Mouse (Mus musculus) ovary, postnatal 14 days (tissue): ENCODE measurements around the gene Haus5.

Source experiments
- DNase-seq: peaks from one replicate; pipeline ENCODE4 v3.0.0; 2022; ENCODE audit warnings: low spot score

The Haus5 gene

DNA sequence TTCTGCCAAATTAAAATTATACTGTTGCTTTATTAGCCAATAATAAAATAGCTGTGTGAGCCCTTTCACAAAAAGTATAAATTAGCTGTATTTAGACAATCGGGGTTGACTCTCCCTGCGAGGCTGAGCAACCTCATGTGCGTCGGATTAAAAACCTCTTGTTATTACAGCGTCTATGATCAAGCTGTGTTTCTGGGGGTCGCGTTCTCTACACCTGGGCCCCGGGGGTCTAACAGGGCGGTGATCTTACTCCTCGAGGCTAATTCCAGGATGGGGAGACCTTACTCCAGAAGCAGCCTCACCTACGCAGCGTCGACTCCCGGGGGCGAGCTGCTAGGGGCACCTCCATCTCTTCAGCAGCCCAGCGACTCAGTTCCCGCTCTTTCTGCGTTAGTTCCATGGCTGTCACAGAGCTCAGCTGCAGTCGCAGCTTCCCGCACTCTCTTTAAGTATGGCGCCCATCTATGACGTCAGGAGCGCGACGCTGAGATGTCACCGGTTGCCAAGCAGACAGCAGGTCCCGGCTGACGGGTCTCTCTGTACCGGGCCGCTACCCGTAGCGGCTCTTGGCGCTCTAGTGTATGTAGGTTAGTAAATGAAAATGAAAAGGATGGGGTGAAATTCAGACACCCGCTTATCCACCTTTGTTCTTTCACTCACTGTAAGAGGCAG is at the start of gene Haus5:
Haus5 (minus strand) TSS at position 466 of the 672 bp plus-strand sequence.
- peak; percentile 89 for DNase-seq

GRCm38 (mm10) chr7:30711942-30712341 is 47.1 kb upstream of the Haus5 start, which contains the start of gene Atp4a:
Gene Atp4a (plus strand): TSS chr7:30712209.
- no peak for DNase-seq

DNA sequence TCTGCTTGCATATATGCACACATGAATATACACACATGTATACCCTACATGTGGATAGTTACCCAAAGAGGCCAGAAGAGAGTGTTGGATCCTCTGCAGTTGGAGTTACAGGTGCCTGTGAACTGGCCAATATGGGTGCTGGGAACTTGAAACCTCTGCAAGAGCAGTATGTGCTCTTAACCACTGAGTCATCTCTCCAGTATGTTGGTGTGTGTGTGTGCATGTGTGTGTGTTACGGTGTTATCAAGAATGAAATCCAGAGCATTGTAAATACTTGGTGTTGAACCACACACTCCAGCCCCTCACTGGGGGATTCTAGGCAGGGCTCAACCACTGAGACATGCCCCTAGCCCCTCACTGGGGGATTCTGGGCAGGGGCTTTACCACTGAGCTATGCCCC is 42.6 kb upstream of the Haus5 start:
- no peak for DNase-seq

DNA sequence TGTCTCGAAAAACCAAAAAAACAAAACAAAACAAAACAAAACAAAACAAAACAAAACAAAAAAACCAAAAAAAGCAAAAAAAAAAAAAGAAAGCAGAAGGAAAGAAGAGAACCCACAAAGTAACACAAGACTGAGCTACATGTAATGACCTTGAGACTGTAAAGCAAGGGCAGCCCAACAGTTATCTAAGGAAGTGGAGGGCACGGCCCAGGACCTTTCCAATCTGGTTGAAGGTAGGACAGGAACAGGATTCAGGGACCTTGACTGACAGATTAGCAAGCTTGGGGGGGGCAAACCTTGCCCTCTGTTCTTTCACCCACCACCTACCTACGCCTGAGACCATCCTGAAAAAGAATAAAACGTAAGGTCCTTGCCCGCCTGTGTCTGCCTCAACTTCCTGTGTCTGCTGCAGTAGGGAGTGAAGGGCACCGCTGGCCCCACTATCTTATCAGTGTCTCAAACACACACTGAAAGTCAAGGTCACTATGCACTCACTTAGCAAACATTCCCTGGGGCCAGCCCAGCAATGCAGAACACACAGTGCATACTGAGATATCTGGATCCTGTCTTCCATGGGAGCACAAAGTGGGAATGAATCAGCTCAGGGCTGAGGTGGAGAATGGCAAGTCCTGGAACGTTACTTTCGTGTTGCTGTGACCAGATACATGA is 41.6 kb upstream of the Haus5 start:
- DNase-seq: no peak

DNA sequence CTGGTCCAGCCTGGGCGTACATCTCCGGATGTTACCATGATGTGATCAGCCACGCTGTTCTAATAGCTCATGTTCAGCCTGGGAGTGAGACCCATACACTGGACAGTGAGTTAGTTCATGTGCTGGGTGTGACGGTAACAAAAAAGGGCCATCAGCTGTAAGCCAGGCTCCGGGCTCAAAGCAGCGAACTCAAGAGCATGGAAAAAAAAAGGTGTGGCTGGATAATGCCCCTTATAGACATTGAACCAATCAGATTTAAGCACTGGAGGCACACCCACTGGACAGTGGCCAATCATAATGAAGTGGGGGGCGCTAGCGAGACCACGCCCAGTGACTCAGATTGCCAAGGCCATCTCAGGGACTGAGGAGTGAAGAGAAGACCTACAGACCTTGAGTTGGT is 33.8 kb upstream of the Haus5 start, which contains the start of gene 2200002J24Rik:
2200002J24Rik (plus strand) TSS at position 338 of the 400 bp plus-strand sequence.
- DNase-seq: peak; percentile 24

- DNase-seq: no peak
Measured at GRCm38 (mm10) chr7:30698101-30698500, 33.3 kb upstream of the Haus5 start.

DNA sequence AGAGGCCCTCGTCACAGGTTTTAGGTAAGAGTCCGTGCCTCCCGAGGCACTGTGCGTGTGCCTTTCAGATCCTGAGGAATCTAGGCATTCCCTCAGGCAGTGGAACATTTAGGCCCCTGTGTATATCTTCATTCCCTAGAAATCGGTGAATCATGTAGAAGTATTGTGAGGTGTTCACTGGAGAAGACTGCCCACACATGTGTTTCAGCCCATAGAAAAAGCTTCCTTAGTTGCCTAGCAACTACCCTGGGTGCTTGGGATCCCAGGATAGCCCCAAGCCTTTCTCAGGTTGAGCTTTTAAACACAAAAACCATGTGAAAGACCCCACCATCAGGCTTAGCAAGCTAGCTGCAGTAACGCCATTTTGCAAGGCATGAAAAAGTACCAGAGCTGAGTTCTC is 23.5 kb upstream of the Haus5 start:
- no peak for DNase-seq

- DNase-seq: no peak
Measured at GRCm38 (mm10) chr7:30683425-30683824, 18.6 kb upstream of the Haus5 start.

GRCm38 (mm10) chr7:30681897-30682296 is 17.1 kb upstream of the Haus5 start:
- no peak for DNase-seq

DNA sequence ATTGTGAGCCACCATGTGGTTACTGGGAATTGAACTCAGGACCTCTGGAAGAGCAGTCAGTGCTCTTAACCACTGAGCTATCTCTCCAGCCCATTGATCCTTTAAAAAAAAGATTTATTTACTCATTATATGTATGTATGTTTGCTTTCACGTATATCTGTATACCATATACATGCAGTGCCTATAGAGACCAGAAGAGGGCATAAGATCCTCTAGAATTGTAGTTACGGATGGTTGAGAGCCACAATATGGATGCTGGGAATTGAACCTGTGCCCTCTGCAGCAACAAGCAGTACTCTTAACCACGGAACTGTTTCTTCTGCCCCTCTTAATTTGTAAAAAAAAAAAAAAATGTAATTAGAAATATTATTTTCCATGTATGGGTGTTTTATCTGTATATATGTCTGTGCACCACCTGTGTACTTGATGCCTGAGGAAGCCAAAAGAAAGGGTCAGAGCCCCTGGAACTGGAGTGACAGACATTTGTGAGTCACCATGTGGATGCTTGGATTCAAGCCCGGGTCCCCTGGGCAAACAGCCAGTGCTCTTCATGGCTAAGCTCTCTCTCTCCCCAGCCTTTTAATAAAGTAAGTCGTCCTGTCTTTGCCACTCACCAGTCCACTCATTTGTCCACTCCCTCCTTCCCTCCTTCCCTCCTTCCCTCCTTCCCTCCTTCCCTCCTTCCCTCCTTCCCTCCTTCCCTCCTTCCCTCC is 13.6 kb upstream of the Haus5 start:
- DNase-seq: no peak

GRCm38 (mm10) chr7:30671480-30671879 is 6.7 kb upstream of the Haus5 start, which contains the start of gene Pmis2:
Gene Pmis2 (minus strand): TSS chr7:30671605.
- DNase-seq: no peak

DNA sequence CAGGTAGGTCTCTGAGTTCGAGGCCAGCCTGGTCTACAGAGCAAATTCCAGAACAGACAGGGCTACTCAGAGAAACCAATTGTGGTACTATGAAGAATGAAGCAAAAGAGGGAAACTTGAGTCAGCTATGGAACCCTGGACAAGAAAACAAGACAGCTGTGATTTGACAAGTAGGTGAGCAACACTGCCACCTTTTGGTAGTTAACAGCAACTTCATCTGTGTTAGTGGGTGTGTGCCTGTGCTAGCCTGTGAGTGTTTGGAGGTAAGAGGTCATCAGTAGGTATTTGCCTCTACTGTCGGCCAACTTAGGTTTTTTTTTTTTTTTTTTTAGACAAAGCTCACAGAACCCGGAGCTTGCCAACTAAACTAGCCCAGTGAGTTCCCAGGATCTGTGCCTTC is 4.4 kb upstream of the Haus5 start:
- DNase-seq: no peak

- DNase-seq: no peak
Measured at GRCm38 (mm10) chr7:30665321-30665720, 527 bp upstream of the Haus5 start.

GRCm38 (mm10) chr7:30649591-30650540 is 14.9 kb downstream of the Haus5 start, which contains the start of gene Rbm42:
Gene Rbm42 (minus strand): TSS chr7:30650317.
- peak; percentile 94 for DNase-seq

- no peak for DNase-seq
Measured at GRCm38 (mm10) chr7:30639083-30639482, 25.7 kb downstream of the Haus5 start.

- DNase-seq: no peak
Measured at GRCm38 (mm10) chr7:30636395-30636794, 28.4 kb downstream of the Haus5 start.

DNA sequence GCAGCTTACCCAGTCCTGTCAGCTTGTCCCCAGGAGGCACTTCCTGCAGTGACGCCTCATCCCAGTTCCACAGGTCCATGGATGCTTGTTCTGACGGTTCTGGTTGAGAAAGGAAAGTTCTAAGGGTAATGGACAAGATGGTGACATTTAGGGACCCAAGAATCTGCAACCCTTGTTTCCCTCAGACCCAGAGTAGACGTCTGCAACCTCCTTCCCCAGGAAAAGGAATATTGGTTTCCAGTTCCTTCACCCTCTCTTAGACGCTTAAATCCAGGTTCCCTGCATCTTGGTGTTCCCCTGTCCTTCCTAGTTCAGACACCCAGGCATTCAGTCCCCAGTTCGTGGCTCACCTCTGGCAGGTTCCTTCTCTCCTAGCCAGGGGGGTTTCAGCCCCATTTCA is 29.0 kb downstream of the Haus5 start, which contains the start of gene Etv2:
Etv2 (minus strand) TSS at position 101 of the 400 bp plus-strand sequence.
- DNase-seq: no peak

DNA sequence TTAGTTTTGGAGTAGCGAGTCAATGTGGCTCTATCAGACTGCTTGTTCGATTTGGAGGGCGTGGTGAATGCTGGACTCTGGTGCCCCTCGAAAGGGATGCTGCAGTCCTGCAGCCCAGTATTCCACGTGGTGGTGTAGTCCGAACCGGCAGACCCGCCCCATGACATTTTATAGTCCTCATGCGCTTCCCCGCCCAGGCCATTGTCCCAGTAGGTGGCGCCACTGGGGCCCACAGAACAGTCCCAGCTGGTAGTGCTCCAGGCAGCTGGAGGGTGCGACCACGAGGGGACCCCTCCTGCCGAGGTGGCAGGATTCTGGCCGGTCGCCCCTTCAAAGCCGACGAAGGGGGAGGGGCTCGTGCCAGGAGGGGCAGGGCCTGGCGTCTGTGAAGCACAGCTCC is 30.2 kb downstream of the Haus5 start:
- DNase-seq: peak; percentile 31

DNA sequence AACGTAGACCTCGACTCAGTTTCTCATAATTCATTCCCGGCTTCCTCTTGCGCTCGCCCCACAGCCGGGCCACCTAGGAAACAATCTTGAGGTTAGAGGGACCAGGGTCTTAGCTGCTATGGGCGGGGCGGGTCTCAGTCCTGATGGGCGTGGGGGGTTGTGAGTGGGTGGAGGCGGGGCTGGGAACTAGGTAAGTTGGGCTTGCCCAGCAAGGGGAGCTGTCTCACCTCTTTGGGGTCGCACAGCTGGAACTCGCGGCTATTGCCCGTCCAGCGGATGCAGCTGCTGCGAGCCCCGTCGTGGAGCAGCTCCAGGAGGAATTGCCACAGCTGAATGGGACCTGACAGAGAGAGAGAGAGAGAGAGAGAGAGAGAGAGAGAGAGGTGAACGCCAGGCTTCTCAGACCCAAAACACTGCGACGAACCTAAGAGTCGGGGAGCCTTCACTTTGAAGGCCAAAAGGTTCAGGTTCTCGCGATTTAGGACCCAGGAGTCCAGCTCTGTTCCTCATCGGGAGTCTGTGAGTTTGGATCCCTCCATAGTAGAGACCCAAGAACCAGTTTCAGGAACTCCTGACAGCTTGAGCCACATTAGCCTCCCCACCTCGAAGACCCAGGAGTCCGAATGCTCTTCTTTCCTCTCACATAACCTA is 30.9 kb downstream of the Haus5 start:
- no peak for DNase-seq

DNA sequence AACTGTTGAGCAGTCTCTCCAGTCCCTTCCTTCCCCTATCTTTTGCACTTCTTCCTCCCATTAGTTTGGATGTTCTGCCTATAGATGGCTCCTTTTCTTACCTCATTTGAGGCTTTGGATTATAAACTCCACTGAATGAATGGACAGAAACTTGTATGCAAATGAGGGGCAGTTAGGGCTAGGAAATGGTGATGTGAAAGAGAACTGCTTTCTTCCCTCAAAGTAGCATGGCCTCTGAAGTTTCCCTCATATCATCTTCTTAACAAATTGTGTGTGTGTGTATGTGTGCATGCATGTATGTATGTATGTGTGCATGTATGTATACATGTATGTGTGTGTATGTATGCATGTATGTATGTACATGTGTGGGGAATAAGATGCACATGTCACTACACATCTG is 35.8 kb downstream of the Haus5 start:
- DNase-seq: no peak

- DNase-seq: no peak
Measured at GRCm38 (mm10) chr7:30626647-30627046, 38.1 kb downstream of the Haus5 start.
